Mouse (Mus musculus) kidney, adult 2 months (tissue): ENCODE measurements at regions not wholly inside any gene's neighbourhood (a gene's known extent, or its start where the extent isn't known, plus 50 kb on each side); places are given as distances from the start of the nearest gene placed in this dataset.

Experiments used
- CTCF ChIP-seq: fragments of 200-500 bp; conservative IDR thresholded peaks from 2 replicates; pipeline ENCODE4 v1.5.1; 2011; ENCODE audit warnings: low read depth, mild to moderate bottlenecking, control low read depth, low read length, moderate library complexity, mixed read lengths; ENCODE audit not compliant: insufficient read depth, insufficient read length
- POLR2A ChIP-seq: fragments of 200-500 bp; IDR thresholded peaks from one replicate; pipeline ENCODE4 v1.6.1; 2011; ENCODE audit warnings: low read depth, low read length, control low read depth

- TF ChIP-seq CTCF (no peak), POLR2A (no peak)
Measured at GRCm38 (mm10) chr8:46920071-46920470, 66.6 kb upstream of the Enpp6 start.
